Mouse (Mus musculus) cortical plate, adult 2 months (tissue): ENCODE measurements around the gene Asic4. TPM values are rescaled to one million over a fixed set of nuclear protein-coding genes. Genes with fewer than 3 reads are reported as not detected.

Experiments
- H3K27ac ChIP-seq: fragments of 200-500 bp; 2 replicates; pipeline ENCODE4 v1.5.1; 2012; ENCODE audit warnings: low read length, control low read depth, inconsistent platforms; ENCODE audit not compliant: insufficient read depth
- H3K4me1 ChIP-seq: fragments of 200-500 bp; 2 replicates; pipeline ENCODE4 v1.6.1; 2011; ENCODE audit warnings: low read length; ENCODE audit not compliant: control insufficient read depth, insufficient read depth
- H3K4me3 ChIP-seq: fragments of 200-500 bp; 2 replicates; pipeline ENCODE4 v1.5.1; 2011; ENCODE audit warnings: mild to moderate bottlenecking, low read length, control low read depth; ENCODE audit not compliant: insufficient read depth
- CTCF ChIP-seq: fragments of 200-500 bp; IDR thresholded peaks from 2 replicates; pipeline ENCODE4 v1.5.1; 2011; ENCODE audit warnings: mild to moderate bottlenecking, control low read depth, low read length; ENCODE audit not compliant: insufficient read depth; ENCODE audit errors: extremely low read depth
- POLR2A ChIP-seq: fragments of 200-500 bp; IDR thresholded peaks from 2 replicates; pipeline ENCODE4 v1.6.1; 2011; ENCODE audit warnings: mild to moderate bottlenecking, low read length, control low read depth; ENCODE audit not compliant: insufficient read depth; ENCODE audit errors: extremely low read depth
- polyA plus RNA-seq: library from polyadenylated mRNA; depleted of rRNA; stranded (reverse); fragments of >200 nt; gene quantifications from 2 replicates; pipeline ENCODE4 v1.2.3, GENCODE M21; 2012; rRNA removed

Gene Asic4
- 4.6 and 8.3 TPM in 2 replicates for polyA plus RNA-seq

- TF ChIP-seq CTCF (no peak), POLR2A (0 out of 2 replicates have a peak, but pooled peaks have one; percentile 22)
- H3K4me3 ChIP-seq = peak within 1 kb of the TSS; percentile 22
- no peak within 1 kb of the TSS for H3K27ac ChIP-seq
- H3K4me1 ChIP-seq = no peaks in the 10 kb centered on the region
These were observed at the start of gene Asic4 for GRCm38 (mm10) chr1:75450314-75451005. TSS of gene Asic4 (plus strand) at chr1:75450436.

- TF ChIP-seq POLR2A (no peak), CTCF (no peak)
- no peak overlapping the region for H3K27ac ChIP-seq
- H3K4me3 ChIP-seq = no peak overlapping the region
- peaks cover 3% of the 10 kb centered on the region; the same call in 1 of the 2 replicates for H3K4me1 ChIP-seq
These were observed 49.6 kb upstream of the Asic4 start for GRCm38 (mm10) chr1:75400493-75401115.

GRCm38 (mm10) chr1:75405547-75405946 lies 44.7 kb upstream of the Asic4 start:
- Histone ChIP-seq H3K27ac (no peak overlapping the region), H3K4me3 (no peak overlapping the region), H3K4me1 (no peaks in the 10 kb centered on the region)
- no peak for TF ChIP-seq POLR2A
- no peak for TF ChIP-seq CTCF

- Histone ChIP-seq H3K4me3 (no peak overlapping the region), H3K27ac (no peak overlapping the region), H3K4me1 (no peaks in the 10 kb centered on the region)
- TF ChIP-seq POLR2A (no peak), CTCF (no peak)
These were observed 44.1 kb upstream of the Asic4 start for GRCm38 (mm10) chr1:75406173-75406572.

- H3K4me1 ChIP-seq = no peaks in the 10 kb centered on the region
- H3K4me3 ChIP-seq = no peak overlapping the region
- no peak overlapping the region for H3K27ac ChIP-seq
- no peak for TF ChIP-seq CTCF
- TF ChIP-seq POLR2A = no peak
These were observed 43.2 kb upstream of the Asic4 start for GRCm38 (mm10) chr1:75407056-75407455.

GRCm38 (mm10) chr1:75408210-75408609 lies 42.0 kb upstream of the Asic4 start:
- H3K4me3 ChIP-seq = no peak overlapping the region
- TF ChIP-seq POLR2A (no peak), CTCF (no peak)
- no peak overlapping the region for H3K27ac ChIP-seq
- no peaks in the 10 kb centered on the region for H3K4me1 ChIP-seq

- Histone ChIP-seq H3K4me1 (no peaks in the 10 kb centered on the region), H3K27ac (no peak overlapping the region), H3K4me3 (no peak overlapping the region)
- TF ChIP-seq POLR2A = no peak
- no peak for TF ChIP-seq CTCF
These were observed 40.3 kb upstream of the Asic4 start for GRCm38 (mm10) chr1:75409950-75410349.

GRCm38 (mm10) chr1:75412196-75412595 lies 38.0 kb upstream of the Asic4 start:
- Histone ChIP-seq H3K27ac (no peak overlapping the region), H3K4me3 (no peak overlapping the region), H3K4me1 (no peaks in the 10 kb centered on the region)
- TF ChIP-seq CTCF (no peak), POLR2A (no peak)

- no peak overlapping the region for H3K27ac ChIP-seq
- no peak overlapping the region for H3K4me3 ChIP-seq
- H3K4me1 ChIP-seq = no peaks in the 10 kb centered on the region
- TF ChIP-seq CTCF = peak; percentile 57
- no peak for TF ChIP-seq POLR2A
These were observed 36.5 kb upstream of the Asic4 start for GRCm38 (mm10) chr1:75413749-75414148.

GRCm38 (mm10) chr1:75421794-75422193 lies 28.4 kb upstream of the Asic4 start:
- TF ChIP-seq CTCF = no peak
- TF ChIP-seq POLR2A = no peak
- Histone ChIP-seq H3K27ac (no peak overlapping the region), H3K4me1 (no peaks in the 10 kb centered on the region), H3K4me3 (no peak overlapping the region)

GRCm38 (mm10) chr1:75422216-75422822 lies 27.9 kb upstream of the Asic4 start:
- Histone ChIP-seq H3K4me1 (no peaks in the 10 kb centered on the region), H3K4me3 (no peak overlapping the region), H3K27ac (no peak overlapping the region)
- no peak for TF ChIP-seq CTCF
